Mouse (Mus musculus) hindbrain, embryonic 15.5 days (tissue): ENCODE results near the gene Fgfbp3. TPM values are rescaled to one million over a fixed set of nuclear protein-coding genes. Genes with fewer than 3 reads are reported as not detected.

Experiments
- ATAC-seq: fragments of 200-750 bp; cut with Nextera tagmentation; 2 replicates; pipeline ENCODE4 v1.8.0; 2017; ENCODE audit warnings: low read depth, moderate number of reproducible peaks, moderate TSS enrichment; ENCODE audit not compliant: low FRiP score
- H3K27ac ChIP-seq: fragments of 300-500 bp; sonication (generic); replicated peaks from 2 replicates; pipeline ENCODE4 v1.5.1; 2015; ENCODE audit warnings: mild to moderate bottlenecking, inconsistent platforms
- H3K27me3 ChIP-seq: fragments of 300-500 bp; sonication (generic); 2 replicates; pipeline ENCODE4 v1.6.1; 2015; ENCODE audit warnings: control low read depth, inconsistent platforms
- H3K36me3 ChIP-seq: fragments of 300-500 bp; sonication (generic); 2 replicates; pipeline ENCODE4 v1.6.1; 2015; ENCODE audit warnings: control low read depth, inconsistent platforms
- H3K4me1 ChIP-seq: fragments of 300-500 bp; sonication (generic); replicated peaks from 2 replicates; pipeline ENCODE4 v1.6.1; 2015; ENCODE audit warnings: control low read depth, inconsistent platforms
- H3K4me2 ChIP-seq: fragments of 300-500 bp; sonication (generic); 2 replicates; pipeline ENCODE4 v1.6.1; 2015; ENCODE audit warnings: moderate library complexity, mild to moderate bottlenecking, inconsistent platforms
- H3K4me3 ChIP-seq: fragments of 300-500 bp; sonication (generic); 2 replicates; pipeline ENCODE4 v1.5.1; 2015; ENCODE audit warnings: mild to moderate bottlenecking, inconsistent platforms
- H3K9ac ChIP-seq: fragments of 300-500 bp; sonication (generic); 2 replicates; pipeline ENCODE4 v1.6.1; 2015; ENCODE audit warnings: inconsistent platforms
- H3K9me3 ChIP-seq: fragments of 300-500 bp; sonication (generic); 2 replicates; pipeline ENCODE4 v1.6.1; 2016; ENCODE audit warnings: control low read depth, inconsistent platforms
- whole genome bisulfite sequencing: fragments of 180-500 bp; shearing (Covaris S2); methylation state at CpG from one replicate; pipeline ENCODE4 v1.1.7; 2015; 5-methylcytosine and 5-hydroxymethylcytosine counted together
- polyA plus RNA-seq: library from polyadenylated mRNA; unstranded; fragments of >200 nt; fragmentation: Nextera tagmentation; extraction: Ambion mirVana; gene quantifications from 2 replicates; pipeline ENCODE4 v1.2.1, GENCODE M21; 2015

The Fgfbp3 gene
- polyA plus RNA-seq, 1 experiment from 2014 or later: 62.4 TPM

GRCm38 (mm10) chr19:36926553-36927236, 7.3 kb upstream of the Fgfbp3 start:
- Histone ChIP-seq H3K36me3 (no peaks in the 10 kb centered on the region), H3K9me3 (no peaks in the 10 kb centered on the region), H3K27me3 (no peaks in the 10 kb centered on the region), H3K4me1 (peaks cover 25% of the 10 kb centered on the region), H3K9ac (peak overlapping the region; percentile 82), H3K4me3 (peak overlapping the region; percentile 99), H3K27ac (peak overlapping the region; percentile 97), H3K4me2 (peak overlapping the region; percentile 67)
- ATAC-seq: no peak
- WGBS: 2% methylated on average over 26 of the region's 26 CpGs

- no peaks in the 10 kb centered on the region for H3K27me3 ChIP-seq
- H3K9ac ChIP-seq: peak within 1 kb of the TSS; percentile 82
- no peaks in the 10 kb centered on the region for H3K9me3 ChIP-seq
- H3K4me2 ChIP-seq: peak within 1 kb of the TSS; percentile 73
- ATAC-seq: peak; percentile 98
- H3K4me1 ChIP-seq: peaks cover 25% of the 10 kb centered on the region
- no peaks in the 10 kb centered on the region for H3K36me3 ChIP-seq
- peak within 1 kb of the TSS; percentile 99 for H3K4me3 ChIP-seq
- 0% methylated on average over 92 of the region's 98 CpGs for WGBS
- peak within 1 kb of the TSS; percentile 97 for H3K27ac ChIP-seq
Observed at GRCm38 (mm10) chr19:36925671-36926552, 6.5 kb upstream of the Fgfbp3 start, which contains the start of gene Btaf1. Gene Btaf1 (plus strand): TSS chr19:36926079.

- no peak overlapping the region for H3K4me3 ChIP-seq
- no peaks in the 10 kb centered on the region for H3K27me3 ChIP-seq
- no peak overlapping the region for H3K27ac ChIP-seq
- H3K36me3 ChIP-seq: no peaks in the 10 kb centered on the region
- H3K4me2 ChIP-seq: no peak overlapping the region
- H3K4me1 ChIP-seq: peaks cover 29% of the 10 kb centered on the region
- WGBS: 73% methylated on average over 3 of the region's 3 CpGs
- ATAC-seq: no peak
- no peaks in the 10 kb centered on the region for H3K9me3 ChIP-seq
- H3K9ac ChIP-seq: no peak overlapping the region
Observed at GRCm38 (mm10) chr19:36922936-36923335, 3.5 kb upstream of the Fgfbp3 start.

- Histone ChIP-seq H3K4me2 (no peak overlapping the region), H3K27ac (no peak overlapping the region), H3K4me3 (no peak overlapping the region), H3K9ac (no peak overlapping the region), H3K4me1 (peaks cover 23% of the 10 kb centered on the region), H3K36me3 (no peaks in the 10 kb centered on the region), H3K27me3 (no peaks in the 10 kb centered on the region), H3K9me3 (no peaks in the 10 kb centered on the region)
- ATAC-seq: no peak
- 30% methylated on average over 2 of the region's 2 CpGs for WGBS
Observed at GRCm38 (mm10) chr19:36922015-36922414, 2.6 kb upstream of the Fgfbp3 start.

- H3K9me3 ChIP-seq: no peaks in the 10 kb centered on the region
- peak overlapping the region; percentile 84 for H3K9ac ChIP-seq
- peak; percentile 91 for ATAC-seq
- peak overlapping the region; percentile 72 for H3K4me2 ChIP-seq
- H3K4me1 ChIP-seq: peaks cover 14% of the 10 kb centered on the region
- H3K27me3 ChIP-seq: no peaks in the 10 kb centered on the region
- peak overlapping the region; percentile 73 for H3K4me3 ChIP-seq
- H3K36me3 ChIP-seq: no peaks in the 10 kb centered on the region
- peak overlapping the region; percentile 92 for H3K27ac ChIP-seq
- under 1% methylated on average over 74 of the region's 85 CpGs for WGBS
Observed at GRCm38 (mm10) chr19:36918441-36919301, 744 bp downstream of the Fgfbp3 start.

- Histone ChIP-seq H3K27me3 (no peaks in the 10 kb centered on the region), H3K4me1 (peaks cover 14% of the 10 kb centered on the region), H3K9me3 (no peaks in the 10 kb centered on the region), H3K36me3 (no peaks in the 10 kb centered on the region), H3K27ac (no peak overlapping the region), H3K4me3 (no peak overlapping the region), H3K9ac (no peak overlapping the region), H3K4me2 (peak overlapping the region; percentile 30; the same call in 1 of the 2 replicates)
- WGBS: 71% methylated on average over 1 of the region's 1 CpGs
- ATAC-seq: no peak
Observed at GRCm38 (mm10) chr19:36916876-36917389, 2.5 kb downstream of the Fgfbp3 start.

- H3K4me1 ChIP-seq: peaks cover 14% of the 10 kb centered on the region
- no peak overlapping the region for H3K9ac ChIP-seq
- H3K36me3 ChIP-seq: no peaks in the 10 kb centered on the region
- H3K9me3 ChIP-seq: no peaks in the 10 kb centered on the region
- H3K27ac ChIP-seq: no peak overlapping the region
- H3K4me2 ChIP-seq: no peak overlapping the region
- no peaks in the 10 kb centered on the region for H3K27me3 ChIP-seq
- 70% methylated on average over 4 of the region's 4 CpGs for WGBS
- H3K4me3 ChIP-seq: no peak overlapping the region
- ATAC-seq: no peak
Observed at GRCm38 (mm10) chr19:36916206-36916605, 3.2 kb downstream of the Fgfbp3 start.

- Histone ChIP-seq H3K9ac (no peak overlapping the region), H3K4me3 (no peak overlapping the region), H3K27ac (no peak overlapping the region), H3K4me2 (no peak overlapping the region), H3K27me3 (no peaks in the 10 kb centered on the region), H3K36me3 (no peaks in the 10 kb centered on the region), H3K9me3 (no peaks in the 10 kb centered on the region), H3K4me1 (peaks cover 12% of the 10 kb centered on the region)
- ATAC-seq: no peak
- WGBS: 67% methylated on average over 7 of the region's 7 CpGs
Observed at GRCm38 (mm10) chr19:36913064-36913463, 6.4 kb downstream of the Fgfbp3 start.

GRCm38 (mm10) chr19:36910424-36911045, 8.9 kb downstream of the Fgfbp3 start:
- Histone ChIP-seq H3K27ac (no peak overlapping the region), H3K4me3 (no peak overlapping the region), H3K9ac (no peak overlapping the region), H3K27me3 (no peaks in the 10 kb centered on the region), H3K36me3 (no peaks in the 10 kb centered on the region), H3K4me1 (0 out of 2 replicates have a peak, but pooled peaks cover 7% of the 10 kb centered on the region), H3K9me3 (no peaks in the 10 kb centered on the region), H3K4me2 (peak overlapping the region; percentile 6; the same call in 1 of the 2 replicates)
- peak; percentile 79 for ATAC-seq
- 9% methylated on average over 12 of the region's 12 CpGs for WGBS

- Histone ChIP-seq H3K4me3 (no peak overlapping the region), H3K36me3 (no peaks in the 10 kb centered on the region), H3K4me2 (no peak overlapping the region), H3K27ac (no peak overlapping the region), H3K9ac (no peak overlapping the region), H3K4me1 (peaks cover 8% of the 10 kb centered on the region; the same call in 1 of the 2 replicates), H3K9me3 (no peaks in the 10 kb centered on the region), H3K27me3 (no peaks in the 10 kb centered on the region)
- no peak for ATAC-seq
- WGBS: 19% methylated on average over 9 of the region's 9 CpGs
Observed at GRCm38 (mm10) chr19:36909676-36910292, 9.6 kb downstream of the Fgfbp3 start.

GRCm38 (mm10) chr19:36909150-36909549, 10.3 kb downstream of the Fgfbp3 start:
- no peak overlapping the region for H3K27ac ChIP-seq
- H3K4me3 ChIP-seq: no peak overlapping the region
- 83% methylated on average over 3 of the region's 3 CpGs for WGBS
- no peak overlapping the region for H3K4me2 ChIP-seq
- H3K9me3 ChIP-seq: no peaks in the 10 kb centered on the region
- peaks cover 14% of the 10 kb centered on the region for H3K4me1 ChIP-seq
- H3K27me3 ChIP-seq: no peaks in the 10 kb centered on the region
- ATAC-seq: no peak
- no peaks in the 10 kb centered on the region for H3K36me3 ChIP-seq
- H3K9ac ChIP-seq: no peak overlapping the region
